Mouse (Mus musculus) hindbrain, embryonic 12.5 days (tissue): ENCODE results near the gene Muc13. TPM values are rescaled to one million over a fixed set of nuclear protein-coding genes. Genes with fewer than 3 reads are reported as not detected.

Experiments used
- ATAC-seq: fragments of 200-750 bp; cut with Nextera tagmentation; 2 replicates; pipeline ENCODE4 v1.8.0; 2017; ENCODE audit warnings: moderate TSS enrichment; ENCODE audit not compliant: low FRiP score
- H3K27ac ChIP-seq: fragments of 300-500 bp; sonication (generic); 2 replicates; pipeline ENCODE4 v1.5.1; 2016; ENCODE audit warnings: mild to moderate bottlenecking
- H3K27me3 ChIP-seq: fragments of 300-500 bp; sonication (generic); 2 replicates; pipeline ENCODE4 v1.6.1; 2016; ENCODE audit warnings: mild to moderate bottlenecking
- H3K36me3 ChIP-seq: fragments of 300-500 bp; sonication (generic); 2 replicates; pipeline ENCODE4 v1.6.1; 2016; ENCODE audit warnings: mild to moderate bottlenecking
- H3K4me1 ChIP-seq: fragments of 300-500 bp; sonication (generic); 2 replicates; pipeline ENCODE4 v1.6.1; 2016
- H3K4me2 ChIP-seq: fragments of 300-500 bp; sonication (generic); replicated peaks from 2 replicates; pipeline ENCODE4 v1.6.1; 2016; ENCODE audit warnings: mild to moderate bottlenecking
- H3K4me3 ChIP-seq: fragments of 300-500 bp; sonication (generic); 2 replicates; pipeline ENCODE4 v1.5.1; 2016; ENCODE audit warnings: mild to moderate bottlenecking
- H3K9ac ChIP-seq: fragments of 300-500 bp; sonication (generic); 2 replicates; pipeline ENCODE4 v1.6.1; 2016; ENCODE audit warnings: mild to moderate bottlenecking, moderate library complexity
- H3K9me3 ChIP-seq: fragments of 300-500 bp; sonication (generic); replicated peaks from 2 replicates; pipeline ENCODE4 v1.6.1; 2016; ENCODE audit warnings: mild to moderate bottlenecking
- WGBS: fragments of 180-500 bp; shearing (Covaris S2); methylation state at CpG from one replicate; pipeline ENCODE4 v1.1.7; 2016; 5-methylcytosine and 5-hydroxymethylcytosine counted together
- polyA plus RNA-seq: library from polyadenylated mRNA; unstranded; fragments of >200 nt; fragmentation: Nextera tagmentation; extraction: Ambion mirVana; gene quantifications from 2 replicates; pipeline ENCODE4 v1.2.1, GENCODE M21; 2016

Muc13 gene
- polyA plus RNA-seq = 0.12 TPM in 1 of 2 replicates, not detected in the other

DNA sequence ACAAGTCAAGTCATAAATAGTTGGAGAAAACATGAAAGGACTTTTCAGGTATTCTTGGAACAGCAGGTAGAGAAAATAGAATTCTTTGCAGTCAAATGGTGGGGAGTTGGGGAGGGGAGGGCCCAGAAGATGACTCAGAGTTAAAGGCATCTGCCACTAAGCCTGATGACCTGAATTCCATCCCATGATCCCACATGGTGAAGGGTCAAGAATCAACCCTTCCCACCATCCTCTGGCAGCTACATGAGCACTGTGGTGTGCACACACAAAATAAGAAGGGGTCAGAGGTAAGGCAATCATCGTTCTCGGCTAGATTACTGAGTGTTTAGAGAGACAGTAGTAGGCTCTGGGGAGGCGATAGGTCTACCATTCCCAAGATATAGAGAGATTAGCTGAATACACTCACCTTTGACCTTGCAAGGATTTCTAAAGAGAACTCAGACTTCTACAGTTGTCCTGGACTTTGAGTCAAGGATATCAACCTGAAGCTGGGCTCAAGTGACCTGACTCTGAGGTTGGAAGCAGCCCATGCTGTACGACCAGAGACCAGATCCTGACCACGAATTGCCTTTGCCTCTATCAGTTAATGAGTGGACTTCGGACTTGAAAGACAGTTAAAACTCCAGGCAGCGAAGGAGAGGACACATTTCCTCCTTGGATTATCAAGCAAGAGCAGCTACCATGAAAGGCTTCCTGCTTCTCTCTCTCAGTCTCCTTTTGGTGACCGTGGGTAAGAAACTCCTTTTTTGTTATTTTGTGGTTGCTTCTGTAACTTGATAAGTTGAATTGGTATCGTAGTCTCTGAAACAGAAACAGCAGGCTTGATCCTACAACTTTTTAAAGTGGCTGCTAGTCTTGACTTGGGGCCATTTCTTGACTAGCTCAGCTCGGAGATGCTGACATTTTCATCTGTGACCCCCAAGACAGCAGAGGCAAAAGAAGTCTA lies at the start of gene Muc13:
Gene Muc13, plus strand, starts transcription at position 192 of the 946 bp plus-strand sequence.
- Histone ChIP-seq H3K4me2 (no peak within 1 kb of the TSS), H3K4me1 (no peaks in the 10 kb centered on the region), H3K36me3 (no peaks in the 10 kb centered on the region), H3K9me3 (no peaks in the 10 kb centered on the region), H3K27ac (no peak within 1 kb of the TSS), H3K4me3 (no peak within 1 kb of the TSS), H3K27me3 (no peaks in the 10 kb centered on the region), H3K9ac (no peak within 1 kb of the TSS)
- no peak for ATAC-seq
- 89% methylated on average over 10 of the region's 10 CpGs for WGBS

DNA sequence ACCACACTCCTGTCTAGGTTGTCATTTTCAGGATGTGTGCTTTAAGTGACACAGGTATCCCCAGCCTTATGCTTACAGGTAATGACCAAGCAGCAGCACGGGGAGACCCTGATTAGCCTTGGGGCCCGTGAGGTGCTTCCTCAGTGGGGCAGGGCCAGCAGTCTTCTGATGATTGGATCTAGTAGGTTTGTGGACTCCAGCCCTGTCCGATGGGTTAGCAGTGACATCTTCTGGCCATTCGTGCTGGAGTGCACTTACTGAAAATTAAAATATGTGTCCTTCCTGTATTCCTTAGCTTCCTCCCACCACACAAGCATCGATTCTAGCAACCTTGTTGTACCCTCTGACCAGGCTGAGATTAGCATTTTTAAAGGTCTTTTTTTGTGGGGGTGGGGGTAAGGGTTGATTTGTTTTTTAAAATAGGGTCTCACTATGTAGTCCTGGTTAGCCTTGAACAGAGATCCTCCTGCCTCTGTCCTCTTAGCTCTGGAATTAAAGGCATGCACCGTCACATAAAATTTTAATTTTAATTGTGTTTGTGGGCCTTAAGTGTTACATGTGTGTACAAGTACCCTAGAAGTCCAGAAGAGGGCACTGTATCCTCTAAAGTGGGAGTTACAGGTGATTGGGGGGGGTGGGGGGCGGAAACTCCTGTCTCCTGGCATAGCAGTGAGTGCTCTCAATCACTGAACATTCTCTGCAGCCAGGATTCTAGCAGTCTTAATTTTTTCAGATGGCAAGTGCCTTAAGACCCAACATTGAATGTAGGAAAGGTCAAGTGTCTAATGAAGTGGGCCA lies 49.0 kb upstream of the Muc13 start:
- Histone ChIP-seq H3K9me3 (no peaks in the 10 kb centered on the region), H3K27ac (no peak overlapping the region), H3K36me3 (peaks cover 4% of the 10 kb centered on the region; the same call in 1 of the 2 replicates), H3K4me1 (peaks cover 25% of the 10 kb centered on the region), H3K4me2 (no peak overlapping the region), H3K4me3 (no peak overlapping the region), H3K9ac (no peak overlapping the region), H3K27me3 (no peaks in the 10 kb centered on the region)
- ATAC-seq = no peak
- WGBS = 67% methylated on average over 7 of the region's 7 CpGs

DNA sequence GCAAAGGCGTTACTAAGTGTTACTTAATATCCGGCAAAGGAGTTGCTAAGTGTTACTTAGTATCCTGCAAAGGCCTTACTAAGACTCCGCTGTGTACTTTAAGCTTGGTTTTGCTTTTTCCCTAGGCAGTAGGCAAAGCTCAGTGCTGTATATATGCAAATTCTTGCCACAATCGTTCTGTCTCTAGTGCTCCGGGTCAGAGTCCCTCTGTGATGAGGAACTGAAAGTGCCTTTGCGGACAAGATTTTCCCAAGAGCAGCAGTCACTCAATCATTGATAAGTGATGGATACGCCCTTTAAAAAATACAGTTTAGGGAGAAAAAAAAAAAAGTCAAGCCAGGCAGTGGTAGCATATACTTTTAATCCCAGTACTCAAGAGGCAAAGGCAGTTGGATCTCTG lies 48.4 kb upstream of the Muc13 start:
- H3K9me3 ChIP-seq = no peaks in the 10 kb centered on the region
- 79% methylated on average over 7 of the region's 7 CpGs for WGBS
- peaks cover 4% of the 10 kb centered on the region; the same call in 1 of the 2 replicates for H3K36me3 ChIP-seq
- no peak overlapping the region for H3K27ac ChIP-seq
- H3K4me3 ChIP-seq = no peak overlapping the region
- no peak overlapping the region for H3K9ac ChIP-seq
- H3K4me1 ChIP-seq = peaks cover 19% of the 10 kb centered on the region
- no peak overlapping the region for H3K4me2 ChIP-seq
- no peak for ATAC-seq
- H3K27me3 ChIP-seq = no peaks in the 10 kb centered on the region

DNA sequence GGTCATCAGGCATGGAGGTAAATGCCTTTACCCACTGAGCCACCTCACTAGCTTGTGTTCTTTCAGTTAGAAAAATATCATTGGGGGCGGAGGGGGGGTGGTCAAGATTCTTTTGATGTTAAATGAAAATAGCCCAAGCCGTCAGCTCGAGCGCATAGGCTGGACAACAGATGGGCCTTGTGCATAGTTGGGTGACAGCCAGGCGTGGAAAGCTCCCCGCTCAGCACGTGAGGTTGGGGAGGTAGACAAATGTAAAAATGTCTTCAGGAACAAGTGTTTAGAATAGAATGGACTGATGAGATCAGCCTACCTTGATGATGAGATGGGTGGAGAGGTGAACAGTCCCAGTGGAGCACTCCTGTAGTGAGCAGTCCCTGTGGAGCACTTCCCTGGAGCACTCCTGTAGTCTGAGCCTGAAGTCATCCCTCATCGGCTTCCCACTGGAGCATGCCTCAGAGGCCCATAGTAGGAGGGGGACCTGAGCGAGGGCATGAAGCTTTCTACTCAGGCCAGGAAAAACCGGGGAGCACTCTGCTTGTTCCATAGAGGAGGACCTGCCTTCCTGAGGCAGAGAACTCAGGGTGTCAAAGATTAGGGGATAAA lies 47.7 kb upstream of the Muc13 start:
- H3K36me3 ChIP-seq = peaks cover 4% of the 10 kb centered on the region; the same call in 1 of the 2 replicates
- WGBS = 78% methylated on average over 10 of the region's 10 CpGs

DNA sequence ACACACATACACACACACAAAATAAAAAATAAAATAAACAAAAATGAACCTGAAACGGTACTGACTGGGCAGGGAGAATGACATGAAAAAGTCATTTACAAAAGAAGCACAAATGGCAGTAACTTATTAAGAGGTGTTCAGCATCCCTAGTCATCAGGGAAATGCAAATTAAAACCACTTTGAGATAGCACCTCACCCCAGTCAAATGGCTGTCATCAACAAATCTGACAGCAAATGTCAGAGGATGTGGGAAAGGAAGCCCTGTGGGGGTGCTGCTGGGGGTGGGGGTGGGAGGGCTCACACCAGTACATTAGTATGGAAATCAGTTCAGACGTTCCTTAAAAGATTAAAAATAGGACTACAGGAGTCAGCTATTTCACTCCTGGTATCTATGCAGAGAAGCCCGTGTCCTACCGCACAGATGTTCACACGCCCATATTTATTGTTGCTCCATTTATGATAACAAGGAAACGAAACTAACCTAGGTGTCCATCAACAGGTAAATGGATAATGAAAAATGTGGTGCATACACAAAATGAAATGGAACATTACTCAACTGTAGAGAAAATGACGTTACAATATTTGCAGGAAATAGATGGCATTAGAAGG lies 46.4 kb upstream of the Muc13 start:
- 67% methylated on average over 7 of the region's 7 CpGs for WGBS
- Histone ChIP-seq H3K4me2 (no peak overlapping the region), H3K4me1 (0 out of 2 replicates have a peak, but pooled peaks cover under 1% of the 10 kb centered on the region), H3K9me3 (no peaks in the 10 kb centered on the region), H3K36me3 (peaks cover 4% of the 10 kb centered on the region), H3K27ac (no peak overlapping the region), H3K4me3 (no peak overlapping the region), H3K27me3 (no peaks in the 10 kb centered on the region), H3K9ac (no peak overlapping the region)
- no peak for ATAC-seq

More for the DNA sequence above, 47.7 kb upstream of the Muc13 start:
- H3K9ac ChIP-seq = no peak overlapping the region
- no peak overlapping the region for H3K27ac ChIP-seq
- H3K4me1 ChIP-seq = peaks cover 13% of the 10 kb centered on the region
- no peak overlapping the region for H3K4me2 ChIP-seq
- H3K9me3 ChIP-seq = no peaks in the 10 kb centered on the region
- no peaks in the 10 kb centered on the region for H3K27me3 ChIP-seq
- no peak for ATAC-seq
- H3K4me3 ChIP-seq = no peak overlapping the region

DNA sequence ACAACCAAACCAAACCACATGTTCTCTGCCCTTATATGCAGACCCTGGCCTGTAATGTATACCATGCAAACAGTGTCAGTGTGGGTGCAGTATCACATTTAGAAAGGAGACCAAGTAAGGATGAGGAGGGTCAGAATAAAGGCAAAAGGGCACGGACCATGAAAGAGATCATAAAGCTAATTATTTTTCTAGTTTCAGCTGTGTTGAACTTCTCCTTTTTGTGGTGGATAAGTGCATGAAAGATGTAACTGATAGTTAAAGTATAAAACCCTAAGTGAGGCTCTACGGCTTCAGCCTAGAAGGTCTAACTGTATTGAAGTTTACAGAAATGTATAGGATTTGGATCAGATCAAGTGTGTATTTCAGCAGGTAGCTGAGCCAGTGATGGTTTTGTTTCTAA lies 45.8 kb upstream of the Muc13 start:
- peaks cover 7% of the 10 kb centered on the region for H3K36me3 ChIP-seq
- no peak overlapping the region for H3K9ac ChIP-seq

DNA sequence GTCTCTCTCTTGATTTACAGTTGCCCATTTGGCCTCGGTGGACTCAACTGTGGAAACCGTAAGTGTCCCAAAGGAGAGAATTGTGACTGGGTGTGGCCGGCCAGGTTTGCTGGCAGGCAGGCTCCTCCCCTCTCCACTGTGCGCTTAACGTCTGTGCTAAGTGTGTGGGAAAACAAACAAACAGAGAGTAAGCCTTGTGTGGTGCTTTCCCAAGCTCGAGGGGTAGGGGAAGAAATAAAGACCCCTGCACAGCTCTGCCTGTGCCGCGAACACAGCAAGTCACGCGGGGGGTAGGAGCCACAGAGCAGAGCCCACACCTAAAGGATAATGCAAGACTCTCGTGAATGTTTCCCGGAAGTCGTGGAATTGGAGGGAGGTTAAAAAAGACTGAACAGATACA lies 42.7 kb upstream of the Muc13 start:
- H3K4me1 ChIP-seq = no peaks in the 10 kb centered on the region
- H3K4me2 ChIP-seq = no peak overlapping the region
- H3K27ac ChIP-seq = no peak overlapping the region
- no peak overlapping the region for H3K9ac ChIP-seq
- no peak for ATAC-seq
- no peaks in the 10 kb centered on the region for H3K27me3 ChIP-seq
- 36% methylated on average over 13 of the region's 13 CpGs for WGBS
- H3K4me3 ChIP-seq = no peak overlapping the region
- no peaks in the 10 kb centered on the region for H3K9me3 ChIP-seq
- H3K36me3 ChIP-seq = peaks cover 23% of the 10 kb centered on the region

More for the DNA sequence above, 45.8 kb upstream of the Muc13 start:
- Histone ChIP-seq H3K4me2 (no peak overlapping the region), H3K27me3 (no peaks in the 10 kb centered on the region), H3K9me3 (no peaks in the 10 kb centered on the region), H3K27ac (no peak overlapping the region), H3K4me1 (no peaks in the 10 kb centered on the region), H3K4me3 (no peak overlapping the region)
- no peak for ATAC-seq
- WGBS = 87% methylated on average over 2 of the region's 2 CpGs

DNA sequence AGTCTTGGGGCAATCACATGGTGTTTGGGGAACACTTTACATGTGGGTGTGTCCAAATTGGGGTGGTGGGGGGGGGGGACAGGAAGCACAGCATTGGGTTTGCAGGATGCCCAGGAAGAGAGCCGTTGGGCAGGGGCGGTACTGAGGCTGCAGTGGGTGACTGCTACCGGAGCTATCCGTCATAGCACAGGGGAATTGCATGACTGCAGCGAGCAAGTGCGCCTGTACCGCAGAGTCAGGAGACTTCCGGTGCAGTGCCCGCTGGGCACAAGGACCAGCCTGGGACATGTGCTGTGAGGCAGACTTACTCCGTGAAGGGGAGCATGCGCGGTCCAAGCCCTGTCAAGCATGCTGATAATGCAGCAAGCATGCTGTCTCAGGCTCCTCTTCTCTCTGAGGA lies 42.2 kb upstream of the Muc13 start:
- Histone ChIP-seq H3K4me3 (no peak overlapping the region), H3K9me3 (no peaks in the 10 kb centered on the region), H3K4me1 (no peaks in the 10 kb centered on the region), H3K36me3 (peaks cover 19% of the 10 kb centered on the region), H3K9ac (no peak overlapping the region), H3K4me2 (no peak overlapping the region), H3K27me3 (no peaks in the 10 kb centered on the region), H3K27ac (no peak overlapping the region)
- no peak for ATAC-seq
- 61% methylated on average over 12 of the region's 12 CpGs for WGBS

DNA sequence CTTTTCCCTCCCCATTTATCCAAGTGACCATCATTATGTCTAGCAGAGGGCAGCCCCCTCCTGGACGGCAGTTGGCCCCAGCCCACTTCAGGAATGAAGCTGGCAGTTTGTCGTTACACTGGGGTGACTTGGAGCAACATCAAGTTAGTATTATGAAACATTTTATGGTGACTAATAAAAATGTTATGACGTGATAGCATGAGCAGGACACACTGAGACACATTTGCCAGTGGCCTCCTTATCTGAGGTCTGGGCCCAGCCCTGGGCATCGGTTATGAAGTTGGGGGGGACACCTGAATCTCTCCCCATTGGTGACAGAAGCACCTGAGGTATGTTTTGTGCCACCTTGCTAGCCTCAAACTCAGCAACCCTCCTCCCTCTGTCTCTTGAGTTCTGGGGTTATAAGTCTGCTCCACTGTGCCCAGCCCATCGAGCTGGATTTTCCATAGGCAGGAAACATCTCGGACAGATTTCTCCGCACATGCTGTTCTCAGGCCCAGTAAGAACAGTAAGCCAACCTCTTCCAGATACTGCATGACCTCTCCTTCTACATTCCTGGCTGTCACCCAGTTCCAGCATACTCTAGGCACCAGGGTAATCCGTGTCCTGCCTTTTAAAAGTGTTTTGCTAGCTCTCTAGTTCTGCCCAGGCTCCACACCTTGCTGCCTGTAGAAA lies 40.8 kb upstream of the Muc13 start:
- Histone ChIP-seq H3K27ac (no peak overlapping the region), H3K4me2 (no peak overlapping the region), H3K27me3 (no peaks in the 10 kb centered on the region), H3K4me3 (no peak overlapping the region), H3K9ac (no peak overlapping the region), H3K36me3 (peaks cover 22% of the 10 kb centered on the region), H3K4me1 (no peaks in the 10 kb centered on the region), H3K9me3 (no peaks in the 10 kb centered on the region)
- ATAC-seq = no peak
- WGBS = 87% methylated on average over 8 of the region's 8 CpGs

DNA sequence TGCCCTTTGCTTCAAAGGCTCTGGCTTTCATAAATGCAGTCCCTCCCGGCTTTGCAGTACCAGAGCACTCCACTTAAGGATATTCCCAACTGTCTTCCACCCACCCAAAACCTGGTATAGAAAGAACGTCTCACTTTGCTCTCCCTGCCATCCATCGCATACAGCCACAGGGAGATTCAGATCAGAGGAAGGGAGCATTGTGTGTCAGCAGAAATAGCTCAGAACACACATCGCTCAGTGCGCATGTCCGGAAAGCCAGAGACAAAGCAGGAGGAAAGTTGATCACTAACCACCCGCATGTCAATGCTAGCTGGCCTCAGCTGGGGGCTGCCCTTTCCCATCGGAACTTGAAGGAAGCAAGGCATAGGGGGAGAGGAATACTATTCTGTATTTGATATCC lies 38.5 kb upstream of the Muc13 start:
- Histone ChIP-seq H3K4me3 (no peak overlapping the region), H3K27ac (no peak overlapping the region), H3K4me1 (no peaks in the 10 kb centered on the region), H3K27me3 (no peaks in the 10 kb centered on the region), H3K4me2 (no peak overlapping the region), H3K9ac (no peak overlapping the region), H3K9me3 (no peaks in the 10 kb centered on the region), H3K36me3 (peaks cover 22% of the 10 kb centered on the region)
- ATAC-seq = no peak
- WGBS = 69% methylated on average over 8 of the region's 8 CpGs

DNA sequence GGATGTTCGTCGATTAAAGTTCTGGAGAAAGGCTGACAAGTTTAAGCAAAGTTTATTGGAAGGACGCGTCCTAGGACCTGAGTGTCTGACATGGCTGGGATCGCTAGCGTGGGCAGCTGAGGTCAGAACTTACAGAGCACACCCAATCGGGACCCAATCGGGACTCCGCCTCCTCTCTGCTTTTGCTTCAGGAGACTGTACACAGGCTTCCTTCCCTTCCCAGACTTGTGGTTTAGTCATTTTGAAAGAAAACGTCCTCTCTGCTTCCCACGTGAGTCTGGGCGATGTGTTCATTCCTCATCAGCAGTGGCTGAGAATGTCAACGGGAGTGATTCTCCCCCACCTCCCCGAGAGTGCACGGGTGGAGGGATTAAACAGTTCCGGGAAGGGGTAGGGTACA lies 37.9 kb upstream of the Muc13 start:
- Histone ChIP-seq H3K4me3 (no peak overlapping the region), H3K4me2 (no peak overlapping the region), H3K27me3 (no peaks in the 10 kb centered on the region), H3K9me3 (no peaks in the 10 kb centered on the region), H3K36me3 (peaks cover 23% of the 10 kb centered on the region), H3K9ac (no peak overlapping the region), H3K4me1 (0 out of 2 replicates have a peak, but pooled peaks cover 2% of the 10 kb centered on the region), H3K27ac (no peak overlapping the region)
- ATAC-seq = no peak
- WGBS = 61% methylated on average over 16 of the region's 16 CpGs
